Mouse (Mus musculus): ENCODE results near the gene Tdrd6. TPM values are rescaled to one million over a fixed set of nuclear protein-coding genes. Genes with fewer than 3 reads are reported as not detected.

The Tdrd6 gene
- polyA plus RNA-seq (2012; rRNA removed) (0.12 and 0.59 TPM in 2 replicates), polyA plus RNA-seq (2014; fragmentation: Nextera tagmentation; extraction: Ambion mirVana) (not detected in 2 replicates)

- Histone ChIP-seq H3K9ac (ENCODE audit: low read depth, low read length, severe bottlenecking) (peak within 1 kb of the TSS; percentile 41), H3K36me3 (ENCODE audit: control insufficient read depth, insufficient read depth, low read length) (no peaks in the 10 kb centered on the region), H3K9me3 (ENCODE audit: control insufficient read depth, low read length) (no peaks in the 10 kb centered on the region), H3K27ac (replicated peaks; ENCODE audit: low read depth, low read length) (no peak within 1 kb of the TSS), H3K4me3 (replicated peaks; ENCODE audit: low read length) (peak within 1 kb of the TSS; percentile 41), H3K4me1 (ENCODE audit: control insufficient read depth, insufficient read depth, low read length) (peaks cover 6% of the 10 kb centered on the region), H3K4me2 (replicated peaks; ENCODE audit: low read depth, low read length, severe bottlenecking) (peak within 1 kb of the TSS; percentile 72), H3K27me3 (ENCODE audit: control insufficient read depth, insufficient read depth, low read length) (peaks cover 31% of the 10 kb centered on the region)
- DNase-seq (ENCODE audit: low spot score) (no peak), ATAC-seq (ENCODE audit: low FRiP score, low read depth) (no peak; the same call in 1 of the 2 replicates)
- no peak for TF ChIP-seq POLR2A (IDR thresholded peaks at IDR 0.05; ENCODE audit: borderline replicate concordance, extremely low read depth, insufficient read depth, insufficient read length)
- 7% methylated on average over 50 of the region's 83 CpGs for WGBS
These were observed at the start of gene Tdrd6 for GRCm38 (mm10) chr17:43629496-43630426. TSS of gene Tdrd6 (minus strand) at chr17:43630299.

- H3K4me3 ChIP-seq (replicated peaks; ENCODE audit: low read length), result no peak overlapping the region
- no peak for TF ChIP-seq POLR2A (IDR thresholded peaks at IDR 0.05; ENCODE audit: borderline replicate concordance, extremely low read depth, insufficient read depth, insufficient read length)
- DNase-seq (ENCODE audit: low spot score) (no peak), ATAC-seq (ENCODE audit: low FRiP score, low read depth) (no peak)
- H3K36me3 ChIP-seq (ENCODE audit: control insufficient read depth, insufficient read depth, low read length), result peaks cover 15% of the 10 kb centered on the region
- H3K4me1 ChIP-seq (ENCODE audit: control insufficient read depth, insufficient read depth, low read length), result no peaks in the 10 kb centered on the region
- no peaks in the 10 kb centered on the region for H3K27me3 ChIP-seq (ENCODE audit: control insufficient read depth, insufficient read depth, low read length)
- no peaks in the 10 kb centered on the region for H3K9me3 ChIP-seq (ENCODE audit: control insufficient read depth, low read length)
- no peak overlapping the region for H3K4me2 ChIP-seq (replicated peaks; ENCODE audit: low read depth, low read length, severe bottlenecking)
- WGBS, result 27% methylated on average over 1 of the region's 1 CpGs
- no peak overlapping the region for H3K9ac ChIP-seq (ENCODE audit: low read depth, low read length, severe bottlenecking)
- no peak overlapping the region for H3K27ac ChIP-seq (replicated peaks; ENCODE audit: low read depth, low read length)
These were observed 47.2 kb upstream of the Tdrd6 start for GRCm38 (mm10) chr17:43677317-43677716.

- Histone ChIP-seq H3K4me1 (ENCODE audit: control insufficient read depth, insufficient read depth, low read length) (no peaks in the 10 kb centered on the region), H3K9me3 (ENCODE audit: control insufficient read depth, low read length) (no peaks in the 10 kb centered on the region), H3K4me3 (replicated peaks; ENCODE audit: low read length) (no peak overlapping the region), H3K9ac (ENCODE audit: low read depth, low read length, severe bottlenecking) (no peak overlapping the region), H3K27ac (replicated peaks; ENCODE audit: low read depth, low read length) (no peak overlapping the region), H3K27me3 (ENCODE audit: control insufficient read depth, insufficient read depth, low read length) (no peaks in the 10 kb centered on the region), H3K36me3 (ENCODE audit: control insufficient read depth, insufficient read depth, low read length) (peaks cover 11% of the 10 kb centered on the region), H3K4me2 (replicated peaks; ENCODE audit: low read depth, low read length, severe bottlenecking) (no peak overlapping the region)
- no peak for TF ChIP-seq POLR2A (IDR thresholded peaks at IDR 0.05; ENCODE audit: borderline replicate concordance, extremely low read depth, insufficient read depth, insufficient read length)
- ATAC-seq (ENCODE audit: low FRiP score, low read depth), result no peak
- no peak for DNase-seq (ENCODE audit: low spot score)
- WGBS, result 67% methylated on average over 1 of the region's 1 CpGs
These were observed 46.1 kb upstream of the Tdrd6 start for GRCm38 (mm10) chr17:43676241-43676640.

DNA sequence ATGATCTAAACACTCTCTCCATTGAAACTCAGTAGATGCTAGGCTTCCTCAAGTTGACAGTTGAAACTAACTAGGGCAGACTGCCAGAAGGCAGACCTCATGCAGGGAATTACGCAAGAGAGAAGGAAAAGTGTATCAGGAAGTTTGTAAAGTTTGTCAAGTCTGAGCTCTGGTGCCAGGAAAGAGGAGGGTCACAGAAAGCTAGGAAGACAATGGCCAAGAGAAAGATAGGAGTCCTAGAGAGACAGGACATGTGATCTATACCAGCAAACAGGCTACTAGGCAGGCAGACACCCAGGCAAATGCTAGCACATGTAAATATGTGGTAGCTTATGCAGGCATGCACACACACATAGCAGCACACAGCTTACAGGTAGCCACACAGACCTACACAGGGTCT, 45.1 kb upstream of the Tdrd6 start:
- H3K27ac ChIP-seq (replicated peaks; ENCODE audit: low read depth, low read length), result no peak overlapping the region
- H3K27me3 ChIP-seq (ENCODE audit: control insufficient read depth, insufficient read depth, low read length), result no peaks in the 10 kb centered on the region
- no peak overlapping the region for H3K4me3 ChIP-seq (replicated peaks; ENCODE audit: low read length)
- 64% methylated on average over 1 of the region's 1 CpGs for WGBS
- TF ChIP-seq POLR2A (IDR thresholded peaks at IDR 0.05; ENCODE audit: borderline replicate concordance, extremely low read depth, insufficient read depth, insufficient read length), result no peak
- H3K4me2 ChIP-seq (replicated peaks; ENCODE audit: low read depth, low read length, severe bottlenecking), result no peak overlapping the region
- H3K9ac ChIP-seq (ENCODE audit: low read depth, low read length, severe bottlenecking), result no peak overlapping the region
- no peaks in the 10 kb centered on the region for H3K4me1 ChIP-seq (ENCODE audit: control insufficient read depth, insufficient read depth, low read length)
- no peak for ATAC-seq (ENCODE audit: low FRiP score, low read depth)
- peaks cover 4% of the 10 kb centered on the region; the same call in 1 of the 2 replicates for H3K36me3 ChIP-seq (ENCODE audit: control insufficient read depth, insufficient read depth, low read length)
- H3K9me3 ChIP-seq (ENCODE audit: control insufficient read depth, low read length), result no peaks in the 10 kb centered on the region
- DNase-seq (ENCODE audit: low spot score), result no peak

DNA sequence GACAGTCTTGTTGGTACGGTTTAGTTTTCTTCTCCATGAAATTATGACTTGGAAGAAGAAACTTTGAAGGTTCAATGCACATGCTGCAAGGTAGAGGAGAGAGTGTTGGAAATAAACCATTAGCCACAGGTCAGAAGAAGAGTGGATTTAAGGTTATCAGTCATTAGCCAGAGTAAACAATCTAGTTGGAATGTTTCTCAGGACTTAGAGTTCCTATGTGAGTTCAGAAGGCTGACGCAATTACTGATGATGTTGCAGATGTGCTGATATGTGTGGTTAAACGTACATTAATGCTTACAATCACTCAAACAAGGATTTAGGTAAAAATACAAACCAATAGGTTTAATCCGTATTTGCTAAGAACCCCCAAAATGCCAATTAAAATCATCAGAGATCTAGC, 41.8 kb upstream of the Tdrd6 start:
- Histone ChIP-seq H3K9ac (ENCODE audit: low read depth, low read length, severe bottlenecking) (no peak overlapping the region), H3K27ac (replicated peaks; ENCODE audit: low read depth, low read length) (no peak overlapping the region), H3K4me3 (replicated peaks; ENCODE audit: low read length) (no peak overlapping the region), H3K4me1 (ENCODE audit: control insufficient read depth, insufficient read depth, low read length) (peaks cover 15% of the 10 kb centered on the region; the same call in 1 of the 2 replicates), H3K9me3 (ENCODE audit: control insufficient read depth, low read length) (no peaks in the 10 kb centered on the region), H3K4me2 (replicated peaks; ENCODE audit: low read depth, low read length, severe bottlenecking) (no peak overlapping the region), H3K36me3 (ENCODE audit: control insufficient read depth, insufficient read depth, low read length) (no peaks in the 10 kb centered on the region), H3K27me3 (ENCODE audit: control insufficient read depth, insufficient read depth, low read length) (no peaks in the 10 kb centered on the region)
- no peak for ATAC-seq (ENCODE audit: low FRiP score, low read depth)
- no peak for TF ChIP-seq POLR2A (IDR thresholded peaks at IDR 0.05; ENCODE audit: borderline replicate concordance, extremely low read depth, insufficient read depth, insufficient read length)
- DNase-seq (ENCODE audit: low spot score), result no peak
- WGBS, result 87% methylated on average over 4 of the region's 4 CpGs

Measured in limb, embryonic 14.5 days (tissue).